Mouse (Mus musculus) right cerebral cortex, adult 2 months (tissue): ENCODE measurements at regions not wholly inside any gene's neighbourhood (a gene's known extent, or its start where the extent isn't known, plus 50 kb on each side); places are given as distances from the start of the nearest gene placed in this dataset.

ENCODE experiments used
- DNase-seq, 2 experiments: peaks; one replicate each; pipeline ENCODE4 v3.0.0; 2021 to 2022; ENCODE audit warnings: low spot score in 2 of 2

GRCm38 (mm10) chr1:73857497-73857896 is 266.8 kb downstream of the Tns1 start:
- no peak for DNase-seq

GRCm38 (mm10) chr1:73856811-73857210 is 267.4 kb downstream of the Tns1 start:
- no peak for DNase-seq

GRCm38 (mm10) chr1:73855306-73855705 is 268.9 kb downstream of the Tns1 start:
- no peak for DNase-seq

- DNase-seq = no peak
Observed at GRCm38 (mm10) chr1:73853851-73854250, 270.4 kb downstream of the Tns1 start.

GRCm38 (mm10) chr1:73850173-73851014 is 273.9 kb downstream of the Tns1 start:
- no peak for DNase-seq

GRCm38 (mm10) chr1:73848370-73848769 is 275.9 kb downstream of the Tns1 start:
- no peak for DNase-seq

GRCm38 (mm10) chr1:73847126-73847525 is 277.1 kb downstream of the Tns1 start:
- no peak for DNase-seq

- DNase-seq = no peak
Observed at GRCm38 (mm10) chr1:73845115-73845514, 279.1 kb downstream of the Tns1 start.

GRCm38 (mm10) chr1:73844574-73844973 is 279.7 kb downstream of the Tns1 start:
- no peak for DNase-seq

- no peak for DNase-seq
Observed at GRCm38 (mm10) chr1:73839351-73839750, 284.9 kb downstream of the Tns1 start.

GRCm38 (mm10) chr1:73836680-73837079 is 287.6 kb downstream of the Tns1 start:
- no peak for DNase-seq

GRCm38 (mm10) chr1:73834566-73834965 is 289.7 kb downstream of the Tns1 start:
- no peak for DNase-seq

- DNase-seq = no peak
Observed at GRCm38 (mm10) chr1:73830486-73831132, 293.6 kb downstream of the Tns1 start.

GRCm38 (mm10) chr1:73828996-73829395 is 295.3 kb downstream of the Tns1 start:
- no peak for DNase-seq

- peak; percentile 93 to 94 for DNase-seq
Observed at GRCm38 (mm10) chr1:73826243-73826930, 297.9 kb downstream of the Tns1 start.

- DNase-seq = no peak
Observed at GRCm38 (mm10) chr1:73824406-73825184, 299.7 kb downstream of the Tns1 start.

GRCm38 (mm10) chr1:73823726-73824125 is 300.5 kb downstream of the Tns1 start:
- DNase-seq = no peak

- DNase-seq = no peak
Observed at GRCm38 (mm10) chr1:73822616-73823015, 301.6 kb downstream of the Tns1 start.

- DNase-seq = no peak
Observed at GRCm38 (mm10) chr1:73820701-73821100, 303.5 kb downstream of the Tns1 start.

GRCm38 (mm10) chr1:73807206-73807605 is 317.0 kb downstream of the Tns1 start:
- no peak for DNase-seq

GRCm38 (mm10) chr1:73805156-73805555 is 319.1 kb downstream of the Tns1 start:
- no peak for DNase-seq

- DNase-seq = no peak
Observed at GRCm38 (mm10) chr1:73799996-73800395, 324.3 kb downstream of the Tns1 start.
